Mouse (Mus musculus): ENCODE measurements around the gene Auts2. TPM values are rescaled to one million over a fixed set of nuclear protein-coding genes. Genes with fewer than 3 reads are reported as not detected.

Gene Auts2
- polyA plus RNA-seq, 1 experiment from 2014 or later: 71.4 TPM

- 72% methylated on average over 11 of the region's 11 CpGs for WGBS
- Histone ChIP-seq H3K4me1 (replicated peaks; ENCODE audit: control insufficient read depth, insufficient read depth, low read length) (no peaks in the 10 kb centered on the region), H3K27ac (ENCODE audit: low read depth, low read length) (no peak overlapping the region), H3K27me3 (ENCODE audit: control insufficient read depth, insufficient read depth, low read length) (no peaks in the 10 kb centered on the region), H3K4me3 (ENCODE audit: low read depth, low read length) (no peak overlapping the region), H3K4me2 (ENCODE audit: low read depth, low read length, severe bottlenecking) (no peak overlapping the region), H3K36me3 (ENCODE audit: control insufficient read depth, insufficient read depth, low read length) (no peaks in the 10 kb centered on the region), H3K9me3 (ENCODE audit: control insufficient read depth, low read length) (no peaks in the 10 kb centered on the region), H3K9ac (ENCODE audit: low read length) (no peak overlapping the region)
- DNase-seq (ENCODE audit: low spot score) (no peak), ATAC-seq (replicated peaks; ENCODE audit: low FRiP score) (no peak)
Observed at GRCm38 (mm10) chr5:132249523-132249922, 293.6 kb downstream of the Auts2 start.

- H3K36me3 ChIP-seq (ENCODE audit: control insufficient read depth, insufficient read depth, low read length): no peaks in the 10 kb centered on the region
- no peaks in the 10 kb centered on the region for H3K9me3 ChIP-seq (ENCODE audit: control insufficient read depth, low read length)
- DNase-seq (ENCODE audit: low spot score) (no peak), ATAC-seq (replicated peaks; ENCODE audit: low FRiP score) (no peak)
- H3K9ac ChIP-seq (ENCODE audit: low read length): no peak overlapping the region
- H3K27me3 ChIP-seq (ENCODE audit: control insufficient read depth, insufficient read depth, low read length): no peaks in the 10 kb centered on the region
- H3K4me3 ChIP-seq (ENCODE audit: low read depth, low read length): no peak overlapping the region
- H3K4me1 ChIP-seq (replicated peaks; ENCODE audit: control insufficient read depth, insufficient read depth, low read length): no peaks in the 10 kb centered on the region
- WGBS: 82% methylated on average over 7 of the region's 7 CpGs
- H3K27ac ChIP-seq (ENCODE audit: low read depth, low read length): no peak overlapping the region
- H3K4me2 ChIP-seq (ENCODE audit: low read depth, low read length, severe bottlenecking): no peak overlapping the region
Observed at GRCm38 (mm10) chr5:132248069-132248468, 295.1 kb downstream of the Auts2 start.

GRCm38 (mm10) chr5:132235460-132235859 is 307.7 kb downstream of the Auts2 start:
- ATAC-seq (replicated peaks; ENCODE audit: low FRiP score): no peak
- DNase-seq (ENCODE audit: low spot score): no peak
- Histone ChIP-seq H3K4me3 (ENCODE audit: low read depth, low read length) (no peak overlapping the region), H3K27me3 (ENCODE audit: control insufficient read depth, insufficient read depth, low read length) (no peaks in the 10 kb centered on the region), H3K4me2 (ENCODE audit: low read depth, low read length, severe bottlenecking) (no peak overlapping the region), H3K4me1 (replicated peaks; ENCODE audit: control insufficient read depth, insufficient read depth, low read length) (peaks cover 3% of the 10 kb centered on the region; the same call in 1 of the 2 replicates), H3K36me3 (ENCODE audit: control insufficient read depth, insufficient read depth, low read length) (no peaks in the 10 kb centered on the region), H3K27ac (ENCODE audit: low read depth, low read length) (no peak overlapping the region), H3K9ac (ENCODE audit: low read length) (no peak overlapping the region), H3K9me3 (ENCODE audit: control insufficient read depth, low read length) (no peaks in the 10 kb centered on the region)
- 80% methylated on average over 5 of the region's 5 CpGs for WGBS

GRCm38 (mm10) chr5:132234471-132234870 is 308.7 kb downstream of the Auts2 start:
- Histone ChIP-seq H3K36me3 (ENCODE audit: control insufficient read depth, insufficient read depth, low read length) (no peaks in the 10 kb centered on the region), H3K4me1 (replicated peaks; ENCODE audit: control insufficient read depth, insufficient read depth, low read length) (peaks cover 12% of the 10 kb centered on the region; the same call in 1 of the 2 replicates), H3K4me3 (ENCODE audit: low read depth, low read length) (no peak overlapping the region), H3K27me3 (ENCODE audit: control insufficient read depth, insufficient read depth, low read length) (no peaks in the 10 kb centered on the region), H3K4me2 (ENCODE audit: low read depth, low read length, severe bottlenecking) (no peak overlapping the region), H3K27ac (ENCODE audit: low read depth, low read length) (no peak overlapping the region), H3K9ac (ENCODE audit: low read length) (no peak overlapping the region), H3K9me3 (ENCODE audit: control insufficient read depth, low read length) (no peaks in the 10 kb centered on the region)
- DNase-seq (ENCODE audit: low spot score) (no peak), ATAC-seq (replicated peaks; ENCODE audit: low FRiP score) (no peak)
- WGBS: 80% methylated on average over 7 of the region's 7 CpGs

GRCm38 (mm10) chr5:132231280-132232047 is 311.7 kb downstream of the Auts2 start:
- Histone ChIP-seq H3K9me3 (ENCODE audit: control insufficient read depth, low read length) (no peaks in the 10 kb centered on the region), H3K27ac (ENCODE audit: low read depth, low read length) (no peak overlapping the region), H3K9ac (ENCODE audit: low read length) (no peak overlapping the region), H3K4me3 (ENCODE audit: low read depth, low read length) (no peak overlapping the region), H3K4me1 (replicated peaks; ENCODE audit: control insufficient read depth, insufficient read depth, low read length) (peaks cover 14% of the 10 kb centered on the region; the same call in 1 of the 2 replicates), H3K27me3 (ENCODE audit: control insufficient read depth, insufficient read depth, low read length) (0 out of 2 replicates have a peak, but pooled peaks cover 2% of the 10 kb centered on the region), H3K36me3 (ENCODE audit: control insufficient read depth, insufficient read depth, low read length) (no peaks in the 10 kb centered on the region), H3K4me2 (ENCODE audit: low read depth, low read length, severe bottlenecking) (no peak overlapping the region)
- WGBS: 24% methylated on average over 10 of the region's 10 CpGs
- ATAC-seq (replicated peaks; ENCODE audit: low FRiP score): peak; percentile 71; the same call in 1 of the 2 replicates
- peak; percentile 77 for DNase-seq (ENCODE audit: low spot score)

GRCm38 (mm10) chr5:132229644-132230357 is 313.3 kb downstream of the Auts2 start:
- Histone ChIP-seq H3K9ac (ENCODE audit: low read length) (no peak overlapping the region), H3K4me2 (ENCODE audit: low read depth, low read length, severe bottlenecking) (no peak overlapping the region)
- peak; percentile 82 for ATAC-seq (replicated peaks; ENCODE audit: low FRiP score)

GRCm38 (mm10) chr5:132229023-132229422 is 314.1 kb downstream of the Auts2 start:
- Histone ChIP-seq H3K9ac (ENCODE audit: low read length) (no peak overlapping the region), H3K4me2 (ENCODE audit: low read depth, low read length, severe bottlenecking) (no peak overlapping the region), H3K36me3 (ENCODE audit: control insufficient read depth, insufficient read depth, low read length) (no peaks in the 10 kb centered on the region), H3K27me3 (ENCODE audit: control insufficient read depth, insufficient read depth, low read length) (0 out of 2 replicates have a peak, but pooled peaks cover 2% of the 10 kb centered on the region), H3K4me3 (ENCODE audit: low read depth, low read length) (no peak overlapping the region), H3K4me1 (replicated peaks; ENCODE audit: control insufficient read depth, insufficient read depth, low read length) (peaks cover 14% of the 10 kb centered on the region; the same call in 1 of the 2 replicates), H3K9me3 (ENCODE audit: control insufficient read depth, low read length) (no peaks in the 10 kb centered on the region), H3K27ac (ENCODE audit: low read depth, low read length) (no peak overlapping the region)
- 43% methylated on average over 1 of the region's 1 CpGs for WGBS
- DNase-seq (ENCODE audit: low spot score): no peak
- no peak for ATAC-seq (replicated peaks; ENCODE audit: low FRiP score)

More at GRCm38 (mm10) chr5:132229644-132230357, 313.3 kb downstream of the Auts2 start:
- Histone ChIP-seq H3K27me3 (ENCODE audit: control insufficient read depth, insufficient read depth, low read length) (0 out of 2 replicates have a peak, but pooled peaks cover 2% of the 10 kb centered on the region), H3K27ac (ENCODE audit: low read depth, low read length) (peak overlapping the region; percentile 1; the same call in 1 of the 2 replicates), H3K36me3 (ENCODE audit: control insufficient read depth, insufficient read depth, low read length) (no peaks in the 10 kb centered on the region), H3K9me3 (ENCODE audit: control insufficient read depth, low read length) (no peaks in the 10 kb centered on the region), H3K4me3 (ENCODE audit: low read depth, low read length) (no peak overlapping the region), H3K4me1 (replicated peaks; ENCODE audit: control insufficient read depth, insufficient read depth, low read length) (peaks cover 14% of the 10 kb centered on the region; the same call in 1 of the 2 replicates)
- WGBS: 12% methylated on average over 8 of the region's 8 CpGs
- DNase-seq (ENCODE audit: low spot score): peak; percentile 62

GRCm38 (mm10) chr5:132220376-132220930 is 322.7 kb downstream of the Auts2 start:
- no peak for DNase-seq (ENCODE audit: low spot score)
- whole genome bisulfite sequencing: 89% methylated on average over 12 of the region's 12 CpGs
- H3K27ac ChIP-seq (ENCODE audit: low read depth, low read length): no peak overlapping the region
- no peaks in the 10 kb centered on the region for H3K36me3 ChIP-seq (ENCODE audit: control insufficient read depth, insufficient read depth, low read length)
- no peak overlapping the region for H3K4me2 ChIP-seq (ENCODE audit: low read depth, low read length, severe bottlenecking)
- H3K27me3 ChIP-seq (ENCODE audit: control insufficient read depth, insufficient read depth, low read length): no peaks in the 10 kb centered on the region
- no peak overlapping the region for H3K9ac ChIP-seq (ENCODE audit: low read length)
- ATAC-seq (replicated peaks; ENCODE audit: low FRiP score): no peak
- no peak overlapping the region for H3K4me3 ChIP-seq (ENCODE audit: low read depth, low read length)
- no peaks in the 10 kb centered on the region for H3K9me3 ChIP-seq (ENCODE audit: control insufficient read depth, low read length)
- H3K4me1 ChIP-seq (replicated peaks; ENCODE audit: control insufficient read depth, insufficient read depth, low read length): peaks cover 5% of the 10 kb centered on the region; the same call in 1 of the 2 replicates

Data from forebrain, embryonic 11.5 days (tissue).